Mouse (Mus musculus): ENCODE measurements around the gene Mgll. TPM values are rescaled to one million over a fixed set of nuclear protein-coding genes. Genes with fewer than 3 reads are reported as not detected.

Gene Mgll
- polyA plus RNA-seq, 1 experiment, result not detected

- no peak overlapping the region for H3K4me3 ChIP-seq (ENCODE audit: insufficient read depth, low read depth, low read length)
- H3K27ac ChIP-seq (ENCODE audit: insufficient read depth, low read depth, low read length), result no peak overlapping the region; the same call in 1 of the 2 replicates
- H3K4me1 ChIP-seq (ENCODE audit: control insufficient read depth, insufficient read depth, low read length), result peaks cover 28% of the 10 kb centered on the region
- 52% methylated on average over 7 of the region's 7 CpGs for WGBS
- TF ChIP-seq POLR2A (IDR thresholded peaks at IDR 0.05; ENCODE audit: insufficient read depth, low read depth, low read length), result no peak
- TF ChIP-seq CTCF (IDR thresholded peaks at IDR 0.05; ENCODE audit: insufficient read depth, low read depth, low read length), result no peak
Observed at GRCm38 (mm10) chr6:88858341-88858740, 134.1 kb downstream of the Mgll start.

GRCm38 (mm10) chr6:88860914-88861313, 136.7 kb downstream of the Mgll start:
- Histone ChIP-seq H3K4me1 (ENCODE audit: control insufficient read depth, insufficient read depth, low read length) (peaks cover 28% of the 10 kb centered on the region), H3K4me3 (ENCODE audit: insufficient read depth, low read depth, low read length) (no peak overlapping the region), H3K27ac (ENCODE audit: insufficient read depth, low read depth, low read length) (no peak overlapping the region)
- WGBS, result 19% methylated on average over 2 of the region's 2 CpGs
- no peak for TF ChIP-seq CTCF (IDR thresholded peaks at IDR 0.05; ENCODE audit: insufficient read depth, low read depth, low read length)
- no peak for TF ChIP-seq POLR2A (IDR thresholded peaks at IDR 0.05; ENCODE audit: insufficient read depth, low read depth, low read length)

- no peak for TF ChIP-seq POLR2A (IDR thresholded peaks at IDR 0.05; ENCODE audit: insufficient read depth, low read depth, low read length)
- H3K4me3 ChIP-seq (ENCODE audit: insufficient read depth, low read depth, low read length), result no peak overlapping the region
- WGBS, result 68% methylated on average over 7 of the region's 7 CpGs
- H3K4me1 ChIP-seq (ENCODE audit: control insufficient read depth, insufficient read depth, low read length), result peaks cover 19% of the 10 kb centered on the region
- no peak overlapping the region for H3K27ac ChIP-seq (ENCODE audit: insufficient read depth, low read depth, low read length)
Observed at GRCm38 (mm10) chr6:88865704-88866103, 141.5 kb downstream of the Mgll start.

- H3K4me1 ChIP-seq (ENCODE audit: control insufficient read depth, insufficient read depth, low read length), result peaks cover 31% of the 10 kb centered on the region
- peak overlapping the region; percentile 84 for H3K27ac ChIP-seq (ENCODE audit: insufficient read depth, low read depth, low read length)
- no peak for TF ChIP-seq POLR2A (IDR thresholded peaks at IDR 0.05; ENCODE audit: insufficient read depth, low read depth, low read length)
- no peak for TF ChIP-seq CTCF (IDR thresholded peaks at IDR 0.05; ENCODE audit: insufficient read depth, low read depth, low read length)
- no peak overlapping the region for H3K4me3 ChIP-seq (ENCODE audit: insufficient read depth, low read depth, low read length)
- WGBS, result 33% methylated on average over 7 of the region's 7 CpGs
Observed at GRCm38 (mm10) chr6:88869459-88869858, 145.2 kb downstream of the Mgll start.

GRCm38 (mm10) chr6:88870594-88870993, 146.4 kb downstream of the Mgll start:
- 29% methylated on average over 4 of the region's 4 CpGs for WGBS
- Histone ChIP-seq H3K4me3 (ENCODE audit: insufficient read depth, low read depth, low read length) (no peak overlapping the region), H3K4me1 (ENCODE audit: control insufficient read depth, insufficient read depth, low read length) (peaks cover 31% of the 10 kb centered on the region), H3K27ac (ENCODE audit: insufficient read depth, low read depth, low read length) (peak overlapping the region; percentile 84)
- TF ChIP-seq CTCF (IDR thresholded peaks at IDR 0.05; ENCODE audit: insufficient read depth, low read depth, low read length) (no peak), POLR2A (IDR thresholded peaks at IDR 0.05; ENCODE audit: insufficient read depth, low read depth, low read length) (no peak)

- peaks cover 28% of the 10 kb centered on the region for H3K4me1 ChIP-seq (ENCODE audit: control insufficient read depth, insufficient read depth, low read length)
- 19% methylated on average over 8 of the region's 8 CpGs for WGBS
- TF ChIP-seq POLR2A (IDR thresholded peaks at IDR 0.05; ENCODE audit: insufficient read depth, low read depth, low read length) (no peak), CTCF (IDR thresholded peaks at IDR 0.05; ENCODE audit: insufficient read depth, low read depth, low read length) (no peak)
- H3K27ac ChIP-seq (ENCODE audit: insufficient read depth, low read depth, low read length), result peak overlapping the region; percentile 83
- H3K4me3 ChIP-seq (ENCODE audit: insufficient read depth, low read depth, low read length), result peak overlapping the region; percentile 15; the same call in 1 of the 2 replicates
Observed at GRCm38 (mm10) chr6:88871546-88871945, 147.3 kb downstream of the Mgll start.

DNA sequence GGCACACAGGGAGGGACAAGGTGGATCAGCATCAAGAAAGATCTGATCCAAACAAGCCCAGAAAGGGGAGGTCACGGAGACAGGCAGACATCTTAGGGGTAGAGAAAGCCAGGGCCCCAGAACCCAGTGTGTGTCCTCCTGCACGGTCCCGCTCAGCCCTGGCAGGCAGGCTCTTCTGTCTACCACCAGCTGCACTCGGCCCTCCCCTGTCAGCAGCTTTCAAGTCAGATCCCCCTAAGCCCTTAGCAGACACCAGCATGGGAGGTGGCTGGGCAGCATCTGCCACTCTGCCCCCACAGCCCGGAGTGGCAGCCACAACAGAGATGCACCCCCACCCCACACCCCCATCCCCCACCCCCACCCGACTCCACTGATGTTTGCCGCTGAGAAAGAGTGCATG, 148.6 kb downstream of the Mgll start:
- peak overlapping the region; percentile 87 for H3K4me3 ChIP-seq (ENCODE audit: insufficient read depth, low read depth, low read length)

DNA sequence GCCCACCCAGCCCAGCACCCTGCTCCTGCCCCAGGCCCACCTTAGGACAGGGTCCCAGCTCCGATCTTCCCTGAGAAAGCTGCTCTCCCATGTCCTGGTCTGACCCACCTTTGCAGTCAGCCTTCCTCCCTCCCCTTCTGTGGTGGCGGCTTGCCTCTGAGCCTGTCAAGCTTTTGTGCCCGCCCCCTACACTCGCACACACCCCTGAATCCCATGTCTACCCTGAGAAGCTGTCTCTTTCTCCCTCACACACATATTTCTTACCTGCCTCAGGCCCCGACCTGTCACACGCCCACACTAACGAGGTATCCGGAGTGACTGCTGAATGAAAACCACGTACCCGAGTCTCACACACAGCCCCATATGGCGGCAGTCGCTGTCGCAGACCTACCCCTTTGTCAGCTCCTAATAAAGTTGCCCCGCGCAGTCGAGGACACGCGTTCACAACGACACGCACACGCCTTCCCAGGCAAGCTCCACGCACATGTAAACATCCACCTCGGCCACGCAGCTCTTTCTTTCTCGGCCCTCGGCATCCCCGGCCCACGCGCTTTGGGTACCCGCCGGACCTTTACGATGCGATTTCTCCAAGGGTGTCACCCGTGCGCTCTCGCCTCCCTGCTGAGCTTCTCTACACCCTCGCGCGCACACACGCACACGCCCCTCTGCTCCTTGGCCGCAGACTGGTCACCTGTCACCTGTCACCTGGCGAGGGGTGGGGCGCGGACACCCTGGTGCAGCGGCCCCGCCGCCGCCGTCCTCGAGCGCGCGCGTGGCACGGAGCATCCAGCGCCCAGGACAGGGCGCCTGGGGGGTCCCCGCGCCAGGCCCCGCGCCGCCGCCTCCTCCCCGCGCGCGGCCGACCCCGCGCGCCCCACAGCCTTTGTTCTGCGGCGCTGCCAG, 150.0 kb downstream of the Mgll start:
- 0 out of 2 replicates have a peak, but pooled peaks have one; percentile 5 for TF ChIP-seq POLR2A (IDR thresholded peaks at IDR 0.05; ENCODE audit: insufficient read depth, low read depth, low read length)
- TF ChIP-seq CTCF (IDR thresholded peaks at IDR 0.05; ENCODE audit: insufficient read depth, low read depth, low read length), result no peak
- Histone ChIP-seq H3K27ac (ENCODE audit: insufficient read depth, low read depth, low read length) (peak overlapping the region; percentile 71), H3K4me1 (ENCODE audit: control insufficient read depth, insufficient read depth, low read length) (peaks cover 24% of the 10 kb centered on the region), H3K4me3 (ENCODE audit: insufficient read depth, low read depth, low read length) (peak overlapping the region; percentile 87)
- WGBS, result 5% methylated on average over 57 of the region's 74 CpGs

More for the DNA sequence above, 148.6 kb downstream of the Mgll start:
- WGBS, result 17% methylated on average over 7 of the region's 7 CpGs
- H3K4me1 ChIP-seq (ENCODE audit: control insufficient read depth, insufficient read depth, low read length), result peaks cover 27% of the 10 kb centered on the region
- H3K27ac ChIP-seq (ENCODE audit: insufficient read depth, low read depth, low read length), result peak overlapping the region; percentile 46
- TF ChIP-seq POLR2A (IDR thresholded peaks at IDR 0.05; ENCODE audit: insufficient read depth, low read depth, low read length) (no peak), CTCF (IDR thresholded peaks at IDR 0.05; ENCODE audit: insufficient read depth, low read depth, low read length) (no peak)

DNA sequence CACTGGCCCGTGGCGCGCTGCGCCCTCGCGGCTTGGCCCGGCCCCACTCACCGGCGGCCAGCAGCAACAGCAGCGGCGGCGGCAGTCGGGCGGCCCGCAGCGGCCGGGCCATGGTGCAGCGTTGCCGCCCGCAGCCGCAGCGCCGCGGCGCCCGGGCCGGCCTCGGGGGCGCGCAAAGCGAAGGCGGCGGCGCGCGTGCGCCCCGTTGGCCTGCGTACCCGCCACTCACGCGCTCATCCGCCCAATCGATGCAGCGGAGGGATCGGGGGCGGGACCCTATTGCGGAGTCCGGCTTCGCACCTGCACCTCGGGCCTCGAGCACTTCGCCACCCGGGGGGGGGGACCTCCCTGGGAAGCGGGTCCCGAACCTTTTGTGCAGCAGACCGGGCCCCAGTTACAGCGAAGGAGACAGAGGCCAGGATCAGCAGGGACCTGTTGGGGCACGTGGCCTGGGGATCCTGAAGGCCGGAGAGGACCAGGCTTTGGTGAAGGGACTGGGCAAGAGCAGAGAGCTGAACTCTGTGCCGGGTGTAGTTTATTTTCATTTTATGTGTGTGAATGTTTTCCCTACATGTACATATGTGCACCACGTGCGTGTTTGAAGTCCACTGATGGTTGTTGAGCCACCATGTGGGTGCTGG, 150.8 kb downstream of the Mgll start, which contains the start of gene Podxl2:
Gene Podxl2, minus strand, starts transcription at position 177 of the 641 bp plus-strand sequence.
- 13% methylated on average over 62 of the region's 63 CpGs for WGBS
- TF ChIP-seq POLR2A (IDR thresholded peaks at IDR 0.05; ENCODE audit: insufficient read depth, low read depth, low read length) (peak; percentile 54; the same call in 1 of the 2 replicates), CTCF (IDR thresholded peaks at IDR 0.05; ENCODE audit: insufficient read depth, low read depth, low read length) (no peak)
- peak within 1 kb of the TSS; percentile 71 for H3K27ac ChIP-seq (ENCODE audit: insufficient read depth, low read depth, low read length)
- H3K4me3 ChIP-seq (ENCODE audit: insufficient read depth, low read depth, low read length), result peak within 1 kb of the TSS; percentile 87
- peaks cover 20% of the 10 kb centered on the region for H3K4me1 ChIP-seq (ENCODE audit: control insufficient read depth, insufficient read depth, low read length)

Other genes starting within 250 kb of the Mgll start
- gene Sec61a1, start 205.5 kb upstream of the Mgll start, polyA plus RNA-seq (2012; ENCODE audit: insufficient read depth, insufficient read length, low replicate concordance, missing spikeins), result not detected in 2 replicates
- gene Kbtbd12, start 86.5 kb upstream of the Mgll start, polyA plus RNA-seq (2012; ENCODE audit: insufficient read depth, insufficient read length, low replicate concordance, missing spikeins), result not detected in 2 replicates
- not detected in 2 replicates for gene Abtb1, start 117.6 kb downstream of the Mgll start, polyA plus RNA-seq (2012; ENCODE audit: insufficient read depth, insufficient read length, low replicate concordance, missing spikeins)
- gene Podxl2, start 150.6 kb downstream of the Mgll start, polyA plus RNA-seq (2012; ENCODE audit: insufficient read depth, insufficient read length, low replicate concordance, missing spikeins), result 321 TPM in 1 of 2 replicates, not detected in the other
- gene Mcm2, start 174.4 kb downstream of the Mgll start, polyA plus RNA-seq (2012; ENCODE audit: insufficient read depth, insufficient read length, low replicate concordance, missing spikeins), result not detected in 2 replicates
- not detected in 2 replicates for gene Tpra1, start 177.8 kb downstream of the Mgll start, polyA plus RNA-seq (2012; ENCODE audit: insufficient read depth, insufficient read length, low replicate concordance, missing spikeins)

All from olfactory bulb, adult 2 months (tissue).